Mouse (Mus musculus): ENCODE measurements at regions not wholly inside any gene's neighbourhood (a gene's known extent, or its start where the extent isn't known, plus 50 kb on each side); places are given as distances from the start of the nearest gene placed in this dataset.

DNA sequence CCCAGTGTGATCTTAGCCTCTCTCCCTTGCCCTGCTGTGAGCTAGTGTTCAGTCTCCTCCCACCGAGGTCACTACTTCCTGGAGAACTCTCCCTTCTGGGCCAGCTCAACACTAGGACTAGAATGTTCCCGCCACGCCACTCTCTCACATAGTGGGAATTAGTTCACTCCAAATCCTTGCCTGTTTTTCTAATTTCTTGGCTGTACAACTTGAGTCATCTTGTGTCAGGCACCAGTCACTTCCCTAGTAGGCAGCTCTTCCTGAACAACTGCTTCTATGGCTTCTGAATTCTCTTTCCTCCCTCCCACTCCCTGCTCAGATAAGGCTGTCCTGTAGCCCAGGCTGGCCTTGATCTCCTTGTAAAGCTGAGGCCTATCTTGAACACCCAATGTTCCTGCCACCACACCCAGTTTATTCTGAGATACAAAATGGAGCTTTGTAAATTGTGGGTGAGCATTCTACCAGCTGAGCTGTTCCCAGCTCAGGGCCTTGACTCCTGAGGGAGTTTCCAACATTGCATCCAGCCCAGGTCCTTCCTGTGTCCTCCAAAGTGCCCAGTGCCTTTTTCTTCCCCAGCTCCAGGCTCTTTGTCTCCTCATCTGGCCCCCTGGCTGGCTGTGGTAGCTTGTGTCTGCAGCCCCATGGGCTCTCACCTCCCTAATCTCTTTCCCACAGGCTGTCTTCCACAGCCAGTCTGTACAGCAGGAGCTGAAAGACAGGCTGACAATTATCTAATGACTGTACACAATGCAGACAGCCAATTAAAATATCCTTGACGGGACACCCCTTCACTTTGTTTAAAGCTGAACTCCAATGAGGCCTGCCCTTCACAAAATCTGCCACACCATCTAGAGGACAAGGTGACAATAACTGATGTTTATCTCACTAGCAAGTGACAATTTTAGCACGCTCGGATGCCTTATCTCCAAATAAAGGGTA, 61.9 kb upstream of the Cecr2 start (continued):
- TF ChIP-seq USF2 (IDR thresholded peaks at IDR 0.05; ENCODE audit: borderline replicate concordance in 1 of 2, insufficient read depth in 1 of 2, low read depth in 1 of 2, low read length in 2 of 2), result no peak
- TF ChIP-seq MXI1 (IDR thresholded peaks at IDR 0.05; ENCODE audit: low read depth, low read length), result 0 out of 2 replicates have a peak, but pooled peaks have one; percentile 54
- peak; percentile 85 for TF ChIP-seq TAL1 (IDR thresholded peaks at IDR 0.05; ENCODE audit: low read length)
- TF ChIP-seq HCFC1 (IDR thresholded peaks at IDR 0.05; ENCODE audit: low read depth, low read length), result 0 out of 2 replicates have a peak, but pooled peaks have one; percentile 54
- peak; percentile 78 for TF ChIP-seq GATA1 (IDR thresholded peaks at IDR 0.05; ENCODE audit: low read depth, low read length)
- TF ChIP-seq NELFE (IDR thresholded peaks at IDR 0.05; ENCODE audit: low read depth, low read length), result peak; percentile 42; the same call in 1 of the 2 replicates
- TF ChIP-seq EP300 (IDR thresholded peaks at IDR 0.05; ENCODE audit: low read depth in 1 of 2, low read length in 2 of 2), result peak; percentile 73 to 74; a peak in 3 of 4 replicates
- TF ChIP-seq USF1 (IDR thresholded peaks at IDR 0.05; ENCODE audit: low read depth, low read length), result no peak
- no peak for TF ChIP-seq RAD21 (IDR thresholded peaks at IDR 0.05; ENCODE audit: low read depth, low read length)
- TF ChIP-seq ZC3H11A (IDR thresholded peaks at IDR 0.05; ENCODE audit: low read depth, low read length), result no peak
- TF ChIP-seq CTCF (IDR thresholded peaks at IDR 0.05 in 2 of 3, conservative IDR thresholded peaks at IDR 0.05 in 1 of 3; ENCODE audit: control insufficient read depth in 1 of 3, insufficient read depth in 1 of 3, low read depth in 2 of 3, low read length in 3 of 3, poor library complexity in 1 of 3, severe bottlenecking in 1 of 3), result no peak
- TF ChIP-seq SMC3 (IDR thresholded peaks at IDR 0.05; ENCODE audit: low read depth, low read length), result peak; percentile 11; the same call in 1 of the 2 replicates
- no peak for TF ChIP-seq ZNF384 (IDR thresholded peaks at IDR 0.05; ENCODE audit: low read depth, low read length)
- peak; percentile 55; the same call in 1 of the 2 replicates for TF ChIP-seq MAX (IDR thresholded peaks at IDR 0.05; ENCODE audit: low read length)
- no peak for TF ChIP-seq POLR2AphosphoS5 (IDR thresholded peaks at IDR 0.05; ENCODE audit: borderline replicate concordance, low read depth, low read length)
- TF ChIP-seq UBTF (IDR thresholded peaks at IDR 0.05; ENCODE audit: borderline replicate concordance, insufficient read depth, low read depth, low read length), result no peak
- TF ChIP-seq MAZ (IDR thresholded peaks at IDR 0.05; ENCODE audit: low read depth, low read length), result peak; percentile 87; the same call in 1 of the 2 replicates

DNA sequence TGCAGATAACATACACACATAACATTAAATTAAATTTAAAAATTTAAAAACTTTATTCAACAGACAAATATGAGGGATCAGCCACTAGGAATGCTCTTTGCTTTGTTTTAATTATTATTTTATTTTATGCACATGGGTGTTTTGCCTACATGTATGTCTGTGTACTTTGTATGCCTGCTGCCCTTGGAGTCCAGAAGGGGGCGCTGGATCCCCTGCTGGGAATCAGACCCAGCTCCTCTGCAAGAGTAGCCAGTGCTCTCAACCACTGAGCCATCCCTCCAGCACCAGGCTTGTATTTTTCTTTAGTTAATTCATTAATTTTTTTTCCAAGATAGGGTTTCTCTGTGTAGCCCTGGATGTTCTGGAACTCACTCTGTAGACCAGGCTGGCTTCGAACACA, 62.7 kb upstream of the Cecr2 start:
- peak overlapping the region; percentile 44 for H3K9ac ChIP-seq (ENCODE audit: control insufficient read depth, low read depth, low read length, poor library complexity, severe bottlenecking)
- peaks cover 0 to 27% of the 10 kb centered on the region in 2 experiments; a peak in 2 of 4 replicates for H3K36me3 ChIP-seq (ENCODE audit: control insufficient read depth in 1 of 2, insufficient read depth in 2 of 2, low read length in 2 of 2)
- peak; percentile 81 for DNase-seq (ENCODE audit: low read depth, low spot score)
- H3K27me3 ChIP-seq (ENCODE audit: control insufficient read depth in 1 of 2, insufficient read depth in 2 of 2, low read length in 2 of 2), result no peaks in the 10 kb centered on the region
- H3K4me3 ChIP-seq (ENCODE audit: control insufficient read depth in 1 of 2, insufficient read depth in 1 of 2, low read depth in 2 of 2, low read length in 2 of 2), result peak overlapping the region; percentile 8 to 27; a peak in 3 of 4 replicates
- no peaks in the 10 kb centered on the region for H3K9me3 ChIP-seq (replicated peaks; ENCODE audit: insufficient read depth, low read length)
- H3K4me1 ChIP-seq (ENCODE audit: control insufficient read depth in 1 of 2, insufficient read depth in 2 of 2, low read length in 2 of 2), result peaks cover 13 to 27% of the 10 kb centered on the region in 2 experiments
- peak overlapping the region; percentile 89 for H3K27ac ChIP-seq (ENCODE audit: control insufficient read depth, low read depth, low read length)
- TF ChIP-seq TAL1 (IDR thresholded peaks at IDR 0.05; ENCODE audit: low read length), result no peak
- peak; percentile 66 for TF ChIP-seq RAD21 (IDR thresholded peaks at IDR 0.05; ENCODE audit: low read depth, low read length)
- peak; percentile 67 for TF ChIP-seq SMC3 (IDR thresholded peaks at IDR 0.05; ENCODE audit: low read depth, low read length)
- TF ChIP-seq CTCF (IDR thresholded peaks at IDR 0.05 in 2 of 3, conservative IDR thresholded peaks at IDR 0.05 in 1 of 3; ENCODE audit: control insufficient read depth in 1 of 3, insufficient read depth in 1 of 3, low read depth in 2 of 3, low read length in 3 of 3, poor library complexity in 1 of 3, severe bottlenecking in 1 of 3), result peak; percentile 69 to 88 (median 79)
- peak; percentile 68 for TF ChIP-seq ZC3H11A (IDR thresholded peaks at IDR 0.05; ENCODE audit: low read depth, low read length)
- no peaks in the 10 kb centered on the region for H3K79me2 ChIP-seq (ENCODE audit: control insufficient read depth, insufficient read depth, low read length, poor library complexity)

All from MEL (cell line).